Mouse (Mus musculus): ENCODE data around the gene Tfrc. TPM values are rescaled to one million over a fixed set of nuclear protein-coding genes. Genes with fewer than 3 reads are reported as not detected.

The Tfrc gene
- polyA plus RNA-seq, 1 experiment = 25.1 TPM

DNA sequence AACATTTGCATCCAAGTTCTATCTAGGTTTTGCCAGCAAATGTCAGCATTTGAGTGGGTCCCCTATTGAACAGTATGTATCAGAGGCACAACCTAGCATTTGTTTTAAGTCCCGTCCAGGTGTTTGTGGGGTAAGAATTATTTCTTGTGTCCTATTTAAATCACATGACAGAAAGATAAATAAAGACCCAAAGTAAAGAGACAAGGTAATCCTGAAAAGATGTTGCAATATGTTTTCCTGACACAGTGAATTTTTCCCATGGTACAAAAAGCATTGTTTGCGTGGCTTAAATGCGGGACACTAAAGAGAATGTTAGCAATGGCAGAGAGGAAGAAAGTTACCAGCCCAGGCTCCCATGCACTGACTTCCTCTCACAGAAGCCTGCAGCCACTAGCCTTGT, 38.7 kb upstream of the Tfrc start:
- Histone ChIP-seq H3K27me3 (ENCODE audit: control insufficient read depth, insufficient read depth, insufficient read length) (no peaks in the 10 kb centered on the region), H3K36me3 (ENCODE audit: control insufficient read depth, insufficient read depth) (no peaks in the 10 kb centered on the region), H3K4me3 (ENCODE audit: insufficient read depth, poor library complexity, severe bottlenecking) (no peak overlapping the region), H3ac (ENCODE audit: control insufficient read depth, insufficient read length, low read depth) (no peak overlapping the region), H3K79me2 (ENCODE audit: control insufficient read depth, insufficient read depth) (no peaks in the 10 kb centered on the region), H3K79me3 (ENCODE audit: low read depth) (no peaks in the 10 kb centered on the region)
- no peak for TF ChIP-seq MAX (IDR thresholded peaks at IDR 0.05)
- no peak for TF ChIP-seq CTCF (IDR thresholded peaks at IDR 0.05; ENCODE audit: control insufficient read depth, insufficient read depth, insufficient read length)
- no peak for TF ChIP-seq CEBPB (IDR thresholded peaks at IDR 0.05; ENCODE audit: low read depth)
- TF ChIP-seq MYOD1 (IDR thresholded peaks at IDR 0.05; ENCODE audit: control insufficient read depth, insufficient read length, low read depth) = no peak
- no peak for TF ChIP-seq FOSL1 (IDR thresholded peaks at IDR 0.05; ENCODE audit: insufficient read depth, low read length, poor library complexity, severe bottlenecking)
- no peak for TF ChIP-seq USF1 (IDR thresholded peaks at IDR 0.05; ENCODE audit: low read depth)
- no peak for TF ChIP-seq MYOG (IDR thresholded peaks at IDR 0.05; ENCODE audit: control insufficient read depth, extremely low read depth, insufficient read length)

GRCm38 (mm10) chr16:32572528-32572927, 36.2 kb upstream of the Tfrc start:
- Histone ChIP-seq H3K4me3 (ENCODE audit: insufficient read depth, poor library complexity, severe bottlenecking) (no peak overlapping the region), H3K27me3 (ENCODE audit: control insufficient read depth, insufficient read depth, insufficient read length) (no peaks in the 10 kb centered on the region), H3ac (ENCODE audit: control insufficient read depth, insufficient read length, low read depth) (no peak overlapping the region), H3K79me3 (ENCODE audit: low read depth) (no peaks in the 10 kb centered on the region), H3K36me3 (ENCODE audit: control insufficient read depth, insufficient read depth) (no peaks in the 10 kb centered on the region), H3K79me2 (ENCODE audit: control insufficient read depth, insufficient read depth) (no peaks in the 10 kb centered on the region)
- TF ChIP-seq MYOD1 (IDR thresholded peaks at IDR 0.05; ENCODE audit: control insufficient read depth, insufficient read length, low read depth) = no peak
- TF ChIP-seq USF1 (IDR thresholded peaks at IDR 0.05; ENCODE audit: low read depth) = no peak
- TF ChIP-seq MYOG (IDR thresholded peaks at IDR 0.05; ENCODE audit: control insufficient read depth, extremely low read depth, insufficient read length) = no peak
- no peak for TF ChIP-seq CEBPB (IDR thresholded peaks at IDR 0.05; ENCODE audit: low read depth)
- no peak for TF ChIP-seq CTCF (IDR thresholded peaks at IDR 0.05; ENCODE audit: control insufficient read depth, insufficient read depth, insufficient read length)
- no peak for TF ChIP-seq MAX (IDR thresholded peaks at IDR 0.05)
- TF ChIP-seq FOSL1 (IDR thresholded peaks at IDR 0.05; ENCODE audit: insufficient read depth, low read length, poor library complexity, severe bottlenecking) = no peak

GRCm38 (mm10) chr16:32586482-32586881, 22.2 kb upstream of the Tfrc start:
- Histone ChIP-seq H3K4me3 (ENCODE audit: insufficient read depth, poor library complexity, severe bottlenecking) (no peak overlapping the region), H3K27me3 (ENCODE audit: control insufficient read depth, insufficient read depth, insufficient read length) (peaks cover 15% of the 10 kb centered on the region), H3K79me3 (ENCODE audit: low read depth) (no peaks in the 10 kb centered on the region), H3ac (ENCODE audit: control insufficient read depth, insufficient read length, low read depth) (no peak overlapping the region), H3K79me2 (ENCODE audit: control insufficient read depth, insufficient read depth) (no peaks in the 10 kb centered on the region), H3K36me3 (ENCODE audit: control insufficient read depth, insufficient read depth) (no peaks in the 10 kb centered on the region)
- TF ChIP-seq CEBPB (IDR thresholded peaks at IDR 0.05; ENCODE audit: low read depth) = no peak
- TF ChIP-seq MYOG (IDR thresholded peaks at IDR 0.05; ENCODE audit: control insufficient read depth, extremely low read depth, insufficient read length) = no peak
- TF ChIP-seq USF1 (IDR thresholded peaks at IDR 0.05; ENCODE audit: low read depth) = no peak
- no peak for TF ChIP-seq CTCF (IDR thresholded peaks at IDR 0.05; ENCODE audit: control insufficient read depth, insufficient read depth, insufficient read length)
- TF ChIP-seq MAX (IDR thresholded peaks at IDR 0.05) = no peak
- no peak for TF ChIP-seq MYOD1 (IDR thresholded peaks at IDR 0.05; ENCODE audit: control insufficient read depth, insufficient read length, low read depth)
- TF ChIP-seq FOSL1 (IDR thresholded peaks at IDR 0.05; ENCODE audit: insufficient read depth, low read length, poor library complexity, severe bottlenecking) = no peak

GRCm38 (mm10) chr16:32588568-32588967, 20.2 kb upstream of the Tfrc start:
- H3K79me2 ChIP-seq (ENCODE audit: control insufficient read depth, insufficient read depth) = no peaks in the 10 kb centered on the region
- no peak overlapping the region for H3K4me3 ChIP-seq (ENCODE audit: insufficient read depth, poor library complexity, severe bottlenecking)
- TF ChIP-seq MYOD1 (IDR thresholded peaks at IDR 0.05; ENCODE audit: control insufficient read depth, insufficient read length, low read depth) (no peak), USF1 (IDR thresholded peaks at IDR 0.05; ENCODE audit: low read depth) (no peak), MYOG (IDR thresholded peaks at IDR 0.05; ENCODE audit: control insufficient read depth, extremely low read depth, insufficient read length) (no peak), CTCF (IDR thresholded peaks at IDR 0.05; ENCODE audit: control insufficient read depth, insufficient read depth, insufficient read length) (no peak), FOSL1 (IDR thresholded peaks at IDR 0.05; ENCODE audit: insufficient read depth, low read length, poor library complexity, severe bottlenecking) (no peak), MAX (IDR thresholded peaks at IDR 0.05) (no peak), CEBPB (IDR thresholded peaks at IDR 0.05; ENCODE audit: low read depth) (no peak)
- no peak overlapping the region for H3ac ChIP-seq (ENCODE audit: control insufficient read depth, insufficient read length, low read depth)
- H3K79me3 ChIP-seq (ENCODE audit: low read depth) = no peaks in the 10 kb centered on the region
- H3K36me3 ChIP-seq (ENCODE audit: control insufficient read depth, insufficient read depth) = no peaks in the 10 kb centered on the region
- H3K27me3 ChIP-seq (ENCODE audit: control insufficient read depth, insufficient read depth, insufficient read length) = peaks cover 28% of the 10 kb centered on the region

- Histone ChIP-seq H3K79me3 (ENCODE audit: low read depth) (no peaks in the 10 kb centered on the region), H3K27me3 (ENCODE audit: control insufficient read depth, insufficient read depth, insufficient read length) (peaks cover 28% of the 10 kb centered on the region), H3ac (ENCODE audit: control insufficient read depth, insufficient read length, low read depth) (no peak overlapping the region), H3K79me2 (ENCODE audit: control insufficient read depth, insufficient read depth) (no peaks in the 10 kb centered on the region), H3K36me3 (ENCODE audit: control insufficient read depth, insufficient read depth) (no peaks in the 10 kb centered on the region), H3K4me3 (ENCODE audit: insufficient read depth, poor library complexity, severe bottlenecking) (no peak overlapping the region)
- TF ChIP-seq MYOD1 (IDR thresholded peaks at IDR 0.05; ENCODE audit: control insufficient read depth, insufficient read length, low read depth) (no peak), CEBPB (IDR thresholded peaks at IDR 0.05; ENCODE audit: low read depth) (no peak), CTCF (IDR thresholded peaks at IDR 0.05; ENCODE audit: control insufficient read depth, insufficient read depth, insufficient read length) (no peak), MAX (IDR thresholded peaks at IDR 0.05) (no peak), MYOG (IDR thresholded peaks at IDR 0.05; ENCODE audit: control insufficient read depth, extremely low read depth, insufficient read length) (no peak), USF1 (IDR thresholded peaks at IDR 0.05; ENCODE audit: low read depth) (no peak)
These were observed 17.2 kb upstream of the Tfrc start for GRCm38 (mm10) chr16:32591521-32591920.

GRCm38 (mm10) chr16:32593283-32593805, 15.4 kb upstream of the Tfrc start:
- no peak overlapping the region for H3K4me3 ChIP-seq (ENCODE audit: insufficient read depth, poor library complexity, severe bottlenecking)
- H3ac ChIP-seq (ENCODE audit: control insufficient read depth, insufficient read length, low read depth) = no peak overlapping the region
- no peaks in the 10 kb centered on the region for H3K79me2 ChIP-seq (ENCODE audit: control insufficient read depth, insufficient read depth)
- H3K79me3 ChIP-seq (ENCODE audit: low read depth) = no peaks in the 10 kb centered on the region
- no peaks in the 10 kb centered on the region for H3K36me3 ChIP-seq (ENCODE audit: control insufficient read depth, insufficient read depth)
- peaks cover 28% of the 10 kb centered on the region for H3K27me3 ChIP-seq (ENCODE audit: control insufficient read depth, insufficient read depth, insufficient read length)
- TF ChIP-seq MYOG (IDR thresholded peaks at IDR 0.05; ENCODE audit: control insufficient read depth, extremely low read depth, insufficient read length) (no peak), FOSL1 (IDR thresholded peaks at IDR 0.05; ENCODE audit: insufficient read depth, low read length, poor library complexity, severe bottlenecking) (no peak), MAX (IDR thresholded peaks at IDR 0.05) (no peak), MYOD1 (IDR thresholded peaks at IDR 0.05; ENCODE audit: control insufficient read depth, insufficient read length, low read depth) (no peak), USF1 (IDR thresholded peaks at IDR 0.05; ENCODE audit: low read depth) (no peak), CEBPB (IDR thresholded peaks at IDR 0.05; ENCODE audit: low read depth) (no peak), CTCF (IDR thresholded peaks at IDR 0.05; ENCODE audit: control insufficient read depth, insufficient read depth, insufficient read length) (no peak)

All from C2C12 (cell line).